Mouse (Mus musculus): ENCODE results near the gene Ptrhd1. TPM values are rescaled to one million over a fixed set of nuclear protein-coding genes. Genes with fewer than 3 reads are reported as not detected.

The Ptrhd1 gene
- polyA plus RNA-seq, 1 experiment from 2014 or later, result 5.8 TPM

- Histone ChIP-seq H3K9me3 (ENCODE audit: control insufficient read depth, low read length) (no peaks in the 10 kb centered on the region), H3K9ac (ENCODE audit: low read length) (no peak overlapping the region), H3K4me1 (replicated peaks; ENCODE audit: control insufficient read depth, insufficient read depth, low read length) (no peaks in the 10 kb centered on the region), H3K4me2 (ENCODE audit: low read depth, low read length) (no peak overlapping the region), H3K36me3 (ENCODE audit: control insufficient read depth, insufficient read depth, low read length) (peaks cover 8% of the 10 kb centered on the region), H3K27ac (ENCODE audit: low read length) (no peak overlapping the region), H3K4me3 (ENCODE audit: low read length) (no peak overlapping the region), H3K27me3 (ENCODE audit: control insufficient read depth, insufficient read depth, low read depth, low read length) (no peaks in the 10 kb centered on the region)
- 86% methylated on average over 3 of the region's 3 CpGs for WGBS
- no peak for ATAC-seq (ENCODE audit: low read depth)
Observed at GRCm38 (mm10) chr12:4278978-4279755, 45.3 kb downstream of the Ptrhd1 start.

DNA sequence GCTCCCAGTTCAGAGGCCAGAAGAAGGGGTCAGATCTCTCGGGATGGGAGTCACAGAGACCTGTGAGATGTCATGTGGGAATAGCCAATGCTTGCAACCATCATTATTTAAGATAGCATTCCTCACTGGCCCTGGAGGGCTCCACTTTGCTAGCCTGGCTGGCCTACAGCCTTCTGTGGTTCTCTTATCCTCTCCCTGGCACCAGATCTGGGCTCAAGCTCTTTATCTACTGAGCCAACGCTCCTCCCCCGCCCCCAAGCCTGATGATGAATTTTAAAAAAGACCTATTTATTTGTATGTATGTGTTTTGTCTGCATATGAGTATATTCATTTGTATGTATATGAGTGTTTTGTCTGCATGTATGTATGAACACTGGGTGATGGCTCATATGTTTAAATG is 46.1 kb downstream of the Ptrhd1 start:
- Histone ChIP-seq H3K27ac (ENCODE audit: low read length) (no peak overlapping the region), H3K9ac (ENCODE audit: low read length) (no peak overlapping the region), H3K9me3 (ENCODE audit: control insufficient read depth, low read length) (no peaks in the 10 kb centered on the region), H3K4me1 (replicated peaks; ENCODE audit: control insufficient read depth, insufficient read depth, low read length) (no peaks in the 10 kb centered on the region), H3K27me3 (ENCODE audit: control insufficient read depth, insufficient read depth, low read depth, low read length) (no peaks in the 10 kb centered on the region), H3K4me3 (ENCODE audit: low read length) (no peak overlapping the region), H3K36me3 (ENCODE audit: control insufficient read depth, insufficient read depth, low read length) (peaks cover 3% of the 10 kb centered on the region; the same call in 1 of the 2 replicates), H3K4me2 (ENCODE audit: low read depth, low read length) (no peak overlapping the region)
- no peak for ATAC-seq (ENCODE audit: low read depth)
- WGBS, result 83% methylated on average over 3 of the region's 3 CpGs

DNA sequence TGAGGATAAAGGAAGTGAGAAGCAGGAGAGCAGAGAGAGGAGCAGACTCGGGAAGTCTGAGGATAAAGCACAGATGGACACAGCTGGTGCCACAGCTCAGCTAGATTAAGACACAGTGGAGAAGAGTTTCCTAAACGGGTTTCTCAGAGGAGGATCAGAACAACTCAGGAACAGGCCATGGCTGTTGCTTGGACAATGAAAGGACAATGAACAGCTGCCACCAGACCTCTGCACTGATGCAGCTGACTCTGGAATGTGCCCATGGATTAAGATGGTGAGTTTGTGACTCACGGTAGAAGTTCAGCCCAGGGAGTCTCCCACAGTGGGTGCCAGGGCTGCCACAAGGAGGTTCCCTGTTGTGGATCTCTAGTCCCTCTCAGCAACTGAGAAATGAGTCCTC is 51.4 kb downstream of the Ptrhd1 start:
- H3K9me3 ChIP-seq (ENCODE audit: control insufficient read depth, low read length), result no peaks in the 10 kb centered on the region
- no peak overlapping the region for H3K9ac ChIP-seq (ENCODE audit: low read length)
- no peak overlapping the region for H3K4me3 ChIP-seq (ENCODE audit: low read length)
- H3K36me3 ChIP-seq (ENCODE audit: control insufficient read depth, insufficient read depth, low read length), result no peaks in the 10 kb centered on the region
- ATAC-seq (ENCODE audit: low read depth), result peak; percentile 86
- H3K4me1 ChIP-seq (replicated peaks; ENCODE audit: control insufficient read depth, insufficient read depth, low read length), result no peaks in the 10 kb centered on the region
- H3K27ac ChIP-seq (ENCODE audit: low read length), result peak overlapping the region; percentile 60
- WGBS, result 26% methylated on average over 3 of the region's 3 CpGs
- H3K4me2 ChIP-seq (ENCODE audit: low read depth, low read length), result no peak overlapping the region
- H3K27me3 ChIP-seq (ENCODE audit: control insufficient read depth, insufficient read depth, low read depth, low read length), result no peaks in the 10 kb centered on the region

Other genes with a start within 250 kb of the Ptrhd1 start
- gene Efr3b, start 195.1 kb upstream of the Ptrhd1 start, polyA plus RNA-seq (2015; fragmentation: Nextera tagmentation; extraction: Ambion mirVana), result 3.8 and 3.9 TPM in 2 replicates
- 5.3 and 6.1 TPM in 2 replicates for gene Dnajc27, start 151.4 kb upstream of the Ptrhd1 start, polyA plus RNA-seq (2015; fragmentation: Nextera tagmentation; extraction: Ambion mirVana)
- 11.0 and 11.6 TPM in 2 replicates for gene Adcy3, start 100.9 kb upstream of the Ptrhd1 start, polyA plus RNA-seq (2015; fragmentation: Nextera tagmentation; extraction: Ambion mirVana)
- gene Cenpo, start 267 bp downstream of the Ptrhd1 start, polyA plus RNA-seq (2015; fragmentation: Nextera tagmentation; extraction: Ambion mirVana), result 18.4 and 18.5 TPM in 2 replicates
- 7.1 and 8.7 TPM in 2 replicates for gene Ncoa1, start 243.2 kb downstream of the Ptrhd1 start, polyA plus RNA-seq (2015; fragmentation: Nextera tagmentation; extraction: Ambion mirVana)